Mouse (Mus musculus) heart, embryonic 13.5 days (tissue): ENCODE results near the gene Plcb2. TPM values are rescaled to one million over a fixed set of nuclear protein-coding genes. Genes with fewer than 3 reads are reported as not detected.
A peak's percentile ranks its signal among the peaks of the same experiment; 100 is the strongest.

Source experiments
- ATAC-seq: fragments of 200-750 bp; cut with Nextera tagmentation; 2 replicates; pipeline ENCODE4 v1.8.0; 2017; ENCODE audit warnings: moderate TSS enrichment; ENCODE audit not compliant: insufficient number of reproducible peaks, low FRiP score, low TSS enrichment; ENCODE audit errors: extremely low read depth
- H3K27ac ChIP-seq: fragments of 300-500 bp; sonication (generic); replicated peaks from 2 replicates; pipeline ENCODE4 v1.5.1; 2015; ENCODE audit warnings: moderate library complexity, mild to moderate bottlenecking, inconsistent platforms
- H3K27me3 ChIP-seq: fragments of 300-500 bp; sonication (generic); replicated peaks from 2 replicates; pipeline ENCODE4 v1.6.1; 2015; ENCODE audit warnings: mild to moderate bottlenecking, inconsistent platforms
- H3K36me3 ChIP-seq: fragments of 300-500 bp; sonication (generic); 2 replicates; pipeline ENCODE4 v1.6.1; 2015; ENCODE audit warnings: mild to moderate bottlenecking, inconsistent platforms
- H3K4me1 ChIP-seq: fragments of 300-500 bp; sonication (generic); 2 replicates; pipeline ENCODE4 v1.6.1; 2015; ENCODE audit warnings: inconsistent platforms
- H3K4me2 ChIP-seq: fragments of 300-500 bp; sonication (generic); 2 replicates; pipeline ENCODE4 v1.6.1; 2015; ENCODE audit warnings: inconsistent platforms, mild to moderate bottlenecking, moderate library complexity
- H3K4me3 ChIP-seq: fragments of 300-500 bp; sonication (generic); 2 replicates; pipeline ENCODE4 v1.5.1; 2015; ENCODE audit warnings: moderate library complexity, mild to moderate bottlenecking, inconsistent platforms
- H3K9ac ChIP-seq: fragments of 300-500 bp; sonication (generic); 2 replicates; pipeline ENCODE4 v1.6.1; 2015; ENCODE audit warnings: inconsistent platforms, mild to moderate bottlenecking, moderate library complexity
- H3K9me3 ChIP-seq: fragments of 300-500 bp; sonication (generic); 2 replicates; pipeline ENCODE4 v1.6.1; 2016; ENCODE audit warnings: inconsistent platforms
- WGBS: fragments of 180-500 bp; shearing (Covaris S2); methylation state at CpG from one replicate; pipeline ENCODE4 v1.1.7; 2015; ENCODE audit warnings: mixed read lengths; 5-methylcytosine and 5-hydroxymethylcytosine counted together
- polyA plus RNA-seq: library from polyadenylated mRNA; unstranded; fragments of >200 nt; fragmentation: Nextera tagmentation; extraction: Ambion mirVana; gene quantifications from 2 replicates; pipeline ENCODE4 v1.2.1, GENCODE M21; 2015

Plcb2 gene
- polyA plus RNA-seq, 1 experiment from 2014 or later, result 0.94 TPM

- Histone ChIP-seq H3K36me3 (no peaks in the 10 kb centered on the region), H3K4me2 (peak overlapping the region; percentile 90), H3K9ac (peak overlapping the region; percentile 79), H3K27ac (no peak overlapping the region), H3K4me3 (peak overlapping the region; percentile 50), H3K27me3 (peaks cover 81% of the 10 kb centered on the region), H3K4me1 (peaks cover 55% of the 10 kb centered on the region), H3K9me3 (no peaks in the 10 kb centered on the region)
- 2% methylated on average over 36 of the region's 36 CpGs for WGBS
- ATAC-seq, result no peak
These were observed 17.2 kb downstream of the Plcb2 start for GRCm38 (mm10) chr2:118711038-118711494.

- Histone ChIP-seq H3K9ac (no peak overlapping the region), H3K36me3 (no peaks in the 10 kb centered on the region), H3K4me1 (peaks cover 50% of the 10 kb centered on the region), H3K4me3 (no peak overlapping the region), H3K9me3 (no peaks in the 10 kb centered on the region), H3K4me2 (no peak overlapping the region), H3K27ac (no peak overlapping the region), H3K27me3 (peaks cover 94% of the 10 kb centered on the region)
- 44% methylated on average over 4 of the region's 4 CpGs for WGBS
- no peak for ATAC-seq
These were observed 18.5 kb downstream of the Plcb2 start for GRCm38 (mm10) chr2:118709655-118710221.

GRCm38 (mm10) chr2:118708472-118708871, 19.8 kb downstream of the Plcb2 start:
- WGBS, result 71% methylated on average over 4 of the region's 4 CpGs
- Histone ChIP-seq H3K9me3 (no peaks in the 10 kb centered on the region), H3K36me3 (no peaks in the 10 kb centered on the region), H3K9ac (no peak overlapping the region), H3K27me3 (peaks cover 99% of the 10 kb centered on the region), H3K4me3 (no peak overlapping the region), H3K4me1 (peaks cover 63% of the 10 kb centered on the region), H3K4me2 (no peak overlapping the region), H3K27ac (no peak overlapping the region)
- ATAC-seq, result no peak

GRCm38 (mm10) chr2:118706436-118706835, 21.8 kb downstream of the Plcb2 start:
- no peak for ATAC-seq
- H3K4me2 ChIP-seq, result no peak overlapping the region
- no peaks in the 10 kb centered on the region for H3K9me3 ChIP-seq
- H3K9ac ChIP-seq, result peak overlapping the region; percentile 67
- WGBS, result 8% methylated on average over 6 of the region's 6 CpGs
- H3K4me1 ChIP-seq, result peaks cover 75% of the 10 kb centered on the region
- H3K27me3 ChIP-seq, result peaks cover 100% of the 10 kb centered on the region
- peak overlapping the region; percentile 73 for H3K27ac ChIP-seq
- no peaks in the 10 kb centered on the region for H3K36me3 ChIP-seq
- no peak overlapping the region for H3K4me3 ChIP-seq

GRCm38 (mm10) chr2:118703913-118704730, 24.1 kb downstream of the Plcb2 start, which contains the start of gene Ankrd63:
Gene Ankrd63 (minus strand): TSS chr2:118703963.
- Histone ChIP-seq H3K27me3 (peaks cover 98% of the 10 kb centered on the region), H3K4me3 (peak within 1 kb of the TSS; percentile 60), H3K36me3 (no peaks in the 10 kb centered on the region), H3K9me3 (no peaks in the 10 kb centered on the region), H3K9ac (peak within 1 kb of the TSS; percentile 77), H3K27ac (0 out of 2 replicates have a peak within 1 kb of the TSS, but pooled peaks have one; percentile 5), H3K4me2 (peak within 1 kb of the TSS; percentile 91), H3K4me1 (peaks cover 69% of the 10 kb centered on the region)
- ATAC-seq, result no peak
- 2% methylated on average over 47 of the region's 50 CpGs for WGBS

GRCm38 (mm10) chr2:118702883-118703761, 25.1 kb downstream of the Plcb2 start:
- peak; percentile 38; the same call in 1 of the 2 replicates for ATAC-seq
- H3K36me3 ChIP-seq, result no peaks in the 10 kb centered on the region
- under 1% methylated on average over 93 of the region's 93 CpGs for WGBS

GRCm38 (mm10) chr2:118701971-118702882, 26.0 kb downstream of the Plcb2 start:
- no peaks in the 10 kb centered on the region for H3K36me3 ChIP-seq
- 10% methylated on average over 51 of the region's 51 CpGs for WGBS
- H3K4me3 ChIP-seq, result peak overlapping the region; percentile 60
- peaks cover 77% of the 10 kb centered on the region for H3K4me1 ChIP-seq
- no peak overlapping the region for H3K27ac ChIP-seq
- no peaks in the 10 kb centered on the region for H3K9me3 ChIP-seq
- peaks cover 87% of the 10 kb centered on the region for H3K27me3 ChIP-seq
- peak overlapping the region; percentile 91 for H3K4me2 ChIP-seq
- ATAC-seq, result no peak
- H3K9ac ChIP-seq, result peak overlapping the region; percentile 77

More at GRCm38 (mm10) chr2:118702883-118703761, 25.1 kb downstream of the Plcb2 start:
- H3K9me3 ChIP-seq, result no peaks in the 10 kb centered on the region
- H3K4me3 ChIP-seq, result peak overlapping the region; percentile 60
- H3K4me2 ChIP-seq, result peak overlapping the region; percentile 91
- peaks cover 70% of the 10 kb centered on the region for H3K4me1 ChIP-seq
- H3K9ac ChIP-seq, result peak overlapping the region; percentile 77
- 0 out of 2 replicates have a peak overlapping the region, but pooled peaks have one; percentile 5 for H3K27ac ChIP-seq
- peaks cover 92% of the 10 kb centered on the region for H3K27me3 ChIP-seq

- H3K4me2 ChIP-seq, result peak overlapping the region; percentile 65
- H3K9me3 ChIP-seq, result no peaks in the 10 kb centered on the region
- peak overlapping the region; percentile 70; the same call in 1 of the 2 replicates for H3K9ac ChIP-seq
- no peak overlapping the region for H3K4me3 ChIP-seq
- no peaks in the 10 kb centered on the region for H3K36me3 ChIP-seq
- H3K27me3 ChIP-seq, result peaks cover 82% of the 10 kb centered on the region
- WGBS, result 12% methylated on average over 5 of the region's 5 CpGs
- no peak for ATAC-seq
- H3K27ac ChIP-seq, result no peak overlapping the region
- H3K4me1 ChIP-seq, result peaks cover 77% of the 10 kb centered on the region
These were observed 27.1 kb downstream of the Plcb2 start for GRCm38 (mm10) chr2:118701161-118701560.

GRCm38 (mm10) chr2:118700179-118701062, 27.8 kb downstream of the Plcb2 start:
- peak overlapping the region; percentile 70 for H3K9ac ChIP-seq
- H3K27me3 ChIP-seq, result peaks cover 81% of the 10 kb centered on the region
- H3K4me3 ChIP-seq, result peak overlapping the region; percentile 41
- peaks cover 74% of the 10 kb centered on the region for H3K4me1 ChIP-seq
- H3K27ac ChIP-seq, result no peak overlapping the region
- H3K4me2 ChIP-seq, result peak overlapping the region; percentile 65
- H3K9me3 ChIP-seq, result no peaks in the 10 kb centered on the region
- no peak for ATAC-seq
- WGBS, result 3% methylated on average over 32 of the region's 32 CpGs
- H3K36me3 ChIP-seq, result no peaks in the 10 kb centered on the region
